Mouse (Mus musculus) heart, postnatal 0 days (tissue): ENCODE results near the gene Cyp2w1.

Source experiments
- CTCF ChIP-seq: IDR thresholded peaks from 2 replicates; pipeline ENCODE4 v1.5.1; 2016; ENCODE audit warnings: antibody characterized with exemption, control low read depth, low read depth
- EP300 ChIP-seq: IDR thresholded peaks from 2 replicates; pipeline ENCODE4 v1.6.1; 2016; ENCODE audit warnings: antibody characterized with exemption, low read depth

- TF ChIP-seq CTCF = no peak
- no peak for TF ChIP-seq EP300
These were observed 33.6 kb downstream of the Cyp2w1 start for GRCm38 (mm10) chr5:139386047-139386446.
